Mouse (Mus musculus) T-helper 17 cell (primary cell): ENCODE measurements around the gene Vat1.
"Not testable (repeated sequence)": the region's sequence is repeated elsewhere in the genome, so short reads cannot be mapped to it uniquely, and the experiment has no call there.

ENCODE experiments used
- in situ Hi-C, 2 experiments: fragments of 300-600 bp; cut with MboI, MseI; formaldehyde crosslinking; loops; 1 replicate in 1 of 2; 2 replicates in 1 of 2; pipeline ENCODE4 v1.15.1; 2025; ENCODE audit warnings: high pct_unique_total_duplicates in 2 of 2

Gene Vat1

GRCm38 (mm10) chr11:101442127-101442693 lies 23.8 kb downstream of the Vat1 start, which contains the start of gene Rpl27:
Gene Rpl27 (plus strand): TSS chr11:101442298.
- in situ Hi-C loops: no loop called here

GRCm38 (mm10) chr11:101441450-101442126 lies 24.4 kb downstream of the Vat1 start:
- in situ Hi-C loops: not testable (repeated sequence)

- in situ Hi-C loops: not testable (repeated sequence)
Observed at GRCm38 (mm10) chr11:101438006-101438405, 28.0 kb downstream of the Vat1 start.

- in situ Hi-C loops: no loop called here
Observed at GRCm38 (mm10) chr11:101436916-101437315, 29.1 kb downstream of the Vat1 start.

GRCm38 (mm10) chr11:101435831-101436230 lies 30.2 kb downstream of the Vat1 start:
- in situ Hi-C loops: no loop called here

GRCm38 (mm10) chr11:101433396-101433795 lies 32.6 kb downstream of the Vat1 start:
- in situ Hi-C loops: no loop called here

GRCm38 (mm10) chr11:101431327-101431726 lies 34.7 kb downstream of the Vat1 start:
- in situ Hi-C loops: no loop called here

GRCm38 (mm10) chr11:101426165-101426564 lies 39.9 kb downstream of the Vat1 start:
- in situ Hi-C loops: no loop called here

- in situ Hi-C loops: no loop called here
Observed at GRCm38 (mm10) chr11:101424925-101425813, 40.9 kb downstream of the Vat1 start, which contains the start of the genes Rundc1 and Ptges3l. Gene Rundc1 (plus strand): TSS chr11:101425085. Gene Ptges3l (minus strand): TSS chr11:101425333.

- in situ Hi-C loops: no loop called here
Observed at GRCm38 (mm10) chr11:101424105-101424851, 41.8 kb downstream of the Vat1 start, which contains the start of gene Gm27029. Gene Gm27029 (minus strand): TSS chr11:101424796.

GRCm38 (mm10) chr11:101420148-101420547 lies 45.9 kb downstream of the Vat1 start:
- in situ Hi-C loops: no loop called here

- in situ Hi-C loops: no loop called here
Observed at GRCm38 (mm10) chr11:101419610-101420009, 46.4 kb downstream of the Vat1 start.

GRCm38 (mm10) chr11:101418991-101419390 lies 47.0 kb downstream of the Vat1 start:
- in situ Hi-C loops: no loop called here

GRCm38 (mm10) chr11:101417101-101417855 lies 48.8 kb downstream of the Vat1 start, which contains the start of gene Aarsd1:
Gene Aarsd1 (minus strand): TSS chr11:101417615.
- in situ Hi-C loops: no loop called here

- in situ Hi-C loops: no loop called here
Observed at GRCm38 (mm10) chr11:101416433-101417100, 49.5 kb downstream of the Vat1 start.

GRCm38 (mm10) chr11:101415306-101415705 lies 50.7 kb downstream of the Vat1 start:
- in situ Hi-C loops: no loop called here
